Mouse (Mus musculus): ENCODE data around the gene Mmp14. TPM values are rescaled to one million over a fixed set of nuclear protein-coding genes. Genes with fewer than 3 reads are reported as not detected.

Mmp14 gene
- total and polyA plus RNA-seq, 3 experiments, result 19.4 to 29.9 TPM; not detected in 1

DNA sequence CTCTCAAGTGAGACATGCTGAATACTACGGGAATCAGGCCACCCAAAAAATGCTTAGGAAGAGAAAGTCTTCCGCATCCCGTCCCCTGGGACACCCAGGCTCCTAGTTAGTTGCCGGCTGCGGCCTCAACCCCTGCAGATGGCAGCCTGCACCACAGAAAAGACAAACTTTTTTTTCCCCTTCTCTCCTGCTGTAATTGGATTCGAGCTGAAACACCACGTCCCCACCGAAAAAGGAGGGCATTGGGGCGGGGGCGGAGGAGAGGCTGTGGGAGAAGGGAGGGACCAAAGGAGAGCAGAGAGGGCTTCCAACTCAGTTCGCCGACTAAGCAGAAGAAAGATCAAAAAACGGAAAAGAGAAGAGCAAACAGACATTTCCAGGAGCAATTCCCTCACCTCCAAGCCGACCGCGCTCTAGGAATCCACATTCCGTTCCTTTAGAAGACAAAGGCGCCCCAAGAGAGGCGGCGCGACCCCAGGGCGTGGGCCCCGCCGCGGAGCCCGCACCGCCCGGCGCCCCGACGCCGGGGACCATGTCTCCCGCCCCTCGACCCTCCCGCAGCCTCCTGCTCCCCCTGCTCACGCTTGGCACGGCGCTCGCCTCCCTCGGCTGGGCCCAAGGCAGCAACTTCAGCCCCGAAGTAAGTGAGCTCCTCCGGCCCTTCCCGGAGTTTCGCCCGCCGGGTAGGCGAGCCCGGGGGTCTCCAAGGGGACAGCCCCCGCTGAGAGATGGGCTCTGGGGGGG, at the start of gene Mmp14 (continued):
- TF ChIP-seq UBTF (IDR thresholded peaks at IDR 0.05; ENCODE audit: borderline replicate concordance, insufficient read depth, low read depth, low read length) (no peak), ZC3H11A (IDR thresholded peaks at IDR 0.05; ENCODE audit: low read depth, low read length) (peak; percentile 22; the same call in 1 of the 2 replicates), TCF12 (IDR thresholded peaks at IDR 0.05; ENCODE audit: low read depth, low read length) (0 out of 2 replicates have a peak, but pooled peaks have one; percentile 34), KAT2A (conservative IDR thresholded peaks at IDR 0.05; ENCODE audit: low read depth, low read length) (no peak)

DNA sequence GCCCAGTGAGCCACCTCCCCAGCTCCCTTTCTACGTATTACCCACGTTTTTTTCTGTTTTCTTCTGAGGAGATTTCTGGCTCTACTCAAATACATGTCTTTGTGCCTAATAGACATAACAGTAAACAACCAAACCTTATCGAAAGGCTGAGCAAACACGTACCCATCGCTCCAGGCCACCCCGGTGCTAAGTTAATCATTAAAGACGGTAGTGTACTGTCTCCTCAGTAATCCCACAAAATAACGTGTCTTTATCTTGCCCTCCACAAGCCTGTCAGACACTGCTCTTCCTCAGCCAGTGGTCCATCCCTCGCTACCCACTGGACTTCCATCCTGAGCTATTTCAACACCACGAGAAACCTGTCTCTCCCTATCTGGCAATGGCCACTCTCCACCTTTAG, 49.6 kb upstream of the Mmp14 start:
- Histone ChIP-seq H3K9ac (ENCODE audit: control insufficient read depth, low read depth, low read length, poor library complexity, severe bottlenecking) (no peak overlapping the region), H3K27me3 (ENCODE audit: control insufficient read depth in 1 of 2, insufficient read depth in 2 of 2, low read length in 2 of 2) (no peaks in the 10 kb centered on the region), H3K9me3 (replicated peaks; ENCODE audit: insufficient read depth, low read length) (no peaks in the 10 kb centered on the region), H3K79me2 (ENCODE audit: control insufficient read depth, insufficient read depth, low read length, poor library complexity) (no peaks in the 10 kb centered on the region), H3K4me3 (ENCODE audit: control insufficient read depth in 1 of 2, insufficient read depth in 1 of 2, low read depth in 2 of 2, low read length in 2 of 2) (no peak overlapping the region), H3K4me1 (ENCODE audit: control insufficient read depth in 1 of 2, insufficient read depth in 2 of 2, low read length in 2 of 2) (no peaks in the 10 kb centered on the region), H3K27ac (ENCODE audit: control insufficient read depth, low read depth, low read length) (no peak overlapping the region), H3K36me3 (ENCODE audit: control insufficient read depth in 1 of 2, insufficient read depth in 2 of 2, low read length in 2 of 2) (peaks cover 0 to 2% of the 10 kb centered on the region in 2 experiments; a peak in 1 of 4 replicates)
- DNase-seq (ENCODE audit: low read depth, low spot score), result no peak
- TF ChIP-seq TAL1 (IDR thresholded peaks at IDR 0.05; ENCODE audit: low read length), result no peak
- TF ChIP-seq GABPA (IDR thresholded peaks at IDR 0.05; ENCODE audit: low read depth, low read length), result no peak
- TF ChIP-seq BHLHE40 (IDR thresholded peaks at IDR 0.05; ENCODE audit: borderline replicate concordance, low read depth, low read length), result no peak
- TF ChIP-seq MYC (IDR thresholded peaks at IDR 0.05; ENCODE audit: low read depth, low read length), result no peak
- no peak for TF ChIP-seq MAZ (IDR thresholded peaks at IDR 0.05; ENCODE audit: low read depth, low read length)
- TF ChIP-seq CHD2 (IDR thresholded peaks at IDR 0.05; ENCODE audit: low read length), result no peak
- TF ChIP-seq MXI1 (IDR thresholded peaks at IDR 0.05; ENCODE audit: low read depth, low read length), result no peak
- no peak for TF ChIP-seq MEF2A (IDR thresholded peaks at IDR 0.05; ENCODE audit: extremely low read depth, insufficient replicate concordance, low read depth, low read length, poor library complexity, severe bottlenecking)
- no peak for TF ChIP-seq TCF12 (IDR thresholded peaks at IDR 0.05; ENCODE audit: low read depth, low read length)
- TF ChIP-seq MAX (IDR thresholded peaks at IDR 0.05; ENCODE audit: low read length), result no peak
- TF ChIP-seq MYB (IDR thresholded peaks at IDR 0.05; ENCODE audit: low read depth, low read length), result no peak
- TF ChIP-seq RCOR1 (IDR thresholded peaks at IDR 0.05; ENCODE audit: low read depth, low read length), result no peak
- no peak for TF ChIP-seq KAT2A (conservative IDR thresholded peaks at IDR 0.05; ENCODE audit: low read depth, low read length)
- no peak for TF ChIP-seq UBTF (IDR thresholded peaks at IDR 0.05; ENCODE audit: borderline replicate concordance, insufficient read depth, low read depth, low read length)
- TF ChIP-seq ELF1 (IDR thresholded peaks at IDR 0.05; ENCODE audit: low read depth, low read length), result no peak
- TF ChIP-seq USF1 (IDR thresholded peaks at IDR 0.05; ENCODE audit: low read depth, low read length), result no peak
- TF ChIP-seq ZC3H11A (IDR thresholded peaks at IDR 0.05; ENCODE audit: low read depth, low read length), result no peak
- no peak for TF ChIP-seq ZMIZ1 (IDR thresholded peaks at IDR 0.05; ENCODE audit: low read depth, low read length)
